Mouse (Mus musculus) thymus, adult 2 months (tissue): ENCODE data around the gene H3f3a. TPM values are rescaled to one million over a fixed set of nuclear protein-coding genes. Genes with fewer than 3 reads are reported as not detected.

ENCODE experiments used
- DNase-seq: peaks from one replicate; pipeline ENCODE4 v3.0.0; 2021
- H3K27ac ChIP-seq: fragments of 200-500 bp; 2 replicates; pipeline ENCODE4 v1.5.1; 2012; ENCODE audit warnings: low read length, control low read depth; ENCODE audit not compliant: control insufficient read depth, insufficient read depth
- H3K27me3 ChIP-seq: fragments of 200-500 bp; 2 replicates; pipeline ENCODE4 v1.6.1; 2012; ENCODE audit warnings: mild to moderate bottlenecking, low read length, moderate library complexity, mixed read lengths; ENCODE audit not compliant: control insufficient read depth, insufficient read depth
- H3K36me3 ChIP-seq: fragments of 200-500 bp; 2 replicates; pipeline ENCODE4 v1.6.1; 2012; ENCODE audit warnings: mild to moderate bottlenecking, low read length, moderate library complexity; ENCODE audit not compliant: control insufficient read depth, insufficient read depth
- H3K4me1 ChIP-seq: fragments of 200-500 bp; replicated peaks from 2 replicates; pipeline ENCODE4 v1.6.1; 2012; ENCODE audit warnings: low read length; ENCODE audit not compliant: control insufficient read depth, insufficient read depth
- H3K4me3 ChIP-seq: fragments of 200-500 bp; 2 replicates; pipeline ENCODE4 v1.5.1; 2012; ENCODE audit warnings: mild to moderate bottlenecking, low read length, control low read depth, moderate library complexity; ENCODE audit not compliant: control insufficient read depth, insufficient read depth
- CTCF ChIP-seq: fragments of 200-500 bp; IDR thresholded peaks from 2 replicates; pipeline ENCODE4 v1.5.1; 2012; ENCODE audit warnings: mild to moderate bottlenecking, control low read depth, low read length, moderate library complexity, borderline replicate concordance; ENCODE audit not compliant: control insufficient read depth, poor library complexity, insufficient read depth; ENCODE audit errors: extremely low read depth
- POLR2A ChIP-seq: fragments of 200-500 bp; IDR thresholded peaks from 2 replicates; pipeline ENCODE4 v1.6.1; 2012; ENCODE audit warnings: mild to moderate bottlenecking, low read length, control low read depth, moderate library complexity; ENCODE audit not compliant: control insufficient read depth, poor library complexity, insufficient read depth; ENCODE audit errors: extremely low read depth
- WGBS: fragments of 180-500 bp; shearing (Covaris S2); methylation state at CpG from one replicate; pipeline ENCODE4 v1.1.7; 2018; 5-methylcytosine and 5-hydroxymethylcytosine counted together
- polyA plus RNA-seq: library from polyadenylated mRNA; depleted of rRNA; stranded (reverse); fragments of >200 nt; gene quantifications from 2 replicates; pipeline ENCODE4 v1.2.3, GENCODE M21; 2012

H3f3a gene
- polyA plus RNA-seq, 1 experiment = 750 TPM

DNA sequence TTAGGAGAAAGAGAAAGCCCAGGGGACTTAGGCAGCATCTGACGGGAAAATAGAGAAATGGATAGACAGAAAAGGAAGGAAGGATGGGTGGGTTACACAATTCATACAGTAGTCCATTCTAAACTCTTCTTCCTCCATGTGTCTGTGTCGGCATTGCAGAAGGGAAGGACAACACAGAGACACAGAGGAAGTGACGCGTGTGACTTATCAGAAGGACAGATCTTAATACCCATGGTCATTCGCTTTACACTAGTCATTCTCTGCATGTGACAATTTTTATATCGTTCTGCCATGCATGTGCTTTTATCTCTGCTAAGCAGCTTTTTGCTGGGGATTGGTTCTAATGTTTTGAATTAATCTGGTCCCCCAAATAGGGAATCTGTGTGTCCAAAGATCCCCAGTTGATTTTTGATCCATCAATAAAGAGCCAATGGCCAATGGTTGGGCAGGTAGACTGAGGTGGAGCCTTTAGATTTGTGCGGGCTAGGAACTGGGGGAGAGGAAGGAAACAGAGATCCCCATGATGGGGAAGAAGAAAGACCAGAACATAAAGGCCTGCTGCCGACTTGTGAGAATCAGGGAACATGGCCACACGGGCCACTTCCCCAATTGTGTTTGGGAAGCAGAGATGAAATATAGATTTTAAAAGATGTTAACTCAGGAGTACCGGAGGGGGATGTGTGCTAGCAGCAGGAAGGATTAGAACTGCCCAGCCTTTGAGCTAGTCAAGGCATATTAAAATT lies 21.7 kb upstream of the H3f3a start:
- Histone ChIP-seq H3K4me3 (no peak overlapping the region), H3K4me1 (0 out of 2 replicates have a peak, but pooled peaks cover 5% of the 10 kb centered on the region), H3K27me3 (no peaks in the 10 kb centered on the region), H3K27ac (no peak overlapping the region), H3K36me3 (no peaks in the 10 kb centered on the region)
- WGBS = 42% methylated on average over 10 of the region's 10 CpGs
- DNase-seq = no peak
- no peak for TF ChIP-seq CTCF
- no peak for TF ChIP-seq POLR2A

DNA sequence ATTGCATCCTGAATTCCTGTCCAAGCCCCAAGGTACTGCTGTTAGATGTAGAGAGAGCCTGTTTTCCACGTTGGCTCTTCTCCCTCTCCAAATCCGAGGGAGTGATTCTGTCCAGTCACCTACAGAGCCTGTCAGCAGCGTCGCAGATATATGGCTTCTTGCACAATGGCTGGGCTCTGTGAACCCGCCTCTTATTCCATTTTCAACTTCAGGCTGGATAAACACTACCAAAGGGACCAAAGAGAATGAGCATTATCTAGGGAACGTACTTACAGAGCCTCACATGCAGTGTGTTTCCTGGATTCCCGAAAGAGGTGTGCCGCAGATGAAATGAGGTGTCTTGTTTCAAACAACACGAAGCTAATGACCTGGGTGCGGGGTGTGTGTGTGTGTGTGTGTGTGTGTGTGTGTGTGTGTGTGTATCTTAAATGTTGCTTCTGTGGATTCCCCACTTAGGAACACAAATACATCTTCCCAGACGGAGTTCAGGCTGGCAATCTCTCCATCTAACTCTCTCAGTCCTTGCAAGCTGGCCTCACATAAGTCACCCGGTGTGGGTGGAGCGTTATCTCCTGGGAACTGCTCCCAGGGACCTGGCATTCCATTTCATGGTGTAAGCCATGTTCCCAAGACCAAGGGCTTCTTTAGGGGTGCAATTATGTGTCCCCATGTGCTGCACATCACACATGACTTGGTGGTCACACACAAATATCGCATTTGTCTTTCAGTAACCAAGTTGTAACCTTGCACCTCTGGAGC lies 17.0 kb upstream of the H3f3a start:
- WGBS = 91% methylated on average over 14 of the region's 14 CpGs
- H3K4me3 ChIP-seq = no peak overlapping the region

DNA sequence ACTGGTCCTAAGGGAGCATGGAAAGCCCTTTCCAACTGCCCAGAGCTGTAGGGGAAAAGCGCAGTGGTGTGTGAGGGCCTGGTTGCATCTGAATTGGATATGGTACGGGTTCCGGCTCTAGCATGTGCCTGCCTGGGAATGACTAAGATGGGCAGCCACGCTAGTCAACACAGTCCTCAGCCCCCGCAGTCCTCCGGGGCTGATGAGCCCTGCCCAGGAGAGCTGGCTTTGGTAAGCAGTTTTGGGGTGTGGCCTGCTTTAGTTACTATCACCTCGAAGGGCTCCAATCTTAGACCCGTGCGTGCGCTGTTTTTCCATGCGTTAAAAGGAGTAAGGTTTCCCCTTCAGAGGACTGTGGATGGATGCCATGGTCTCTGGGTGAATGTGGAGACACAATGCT lies 16.4 kb upstream of the H3f3a start:
- 90% methylated on average over 11 of the region's 11 CpGs for whole genome bisulfite sequencing

More for the DNA sequence above, 17.0 kb upstream of the H3f3a start:
- H3K36me3 ChIP-seq = no peaks in the 10 kb centered on the region
- peaks cover 13% of the 10 kb centered on the region for H3K4me1 ChIP-seq
- H3K27me3 ChIP-seq = no peaks in the 10 kb centered on the region
- TF ChIP-seq CTCF = no peak
- no peak for TF ChIP-seq POLR2A
- no peak overlapping the region for H3K27ac ChIP-seq
- DNase-seq = no peak

DNA sequence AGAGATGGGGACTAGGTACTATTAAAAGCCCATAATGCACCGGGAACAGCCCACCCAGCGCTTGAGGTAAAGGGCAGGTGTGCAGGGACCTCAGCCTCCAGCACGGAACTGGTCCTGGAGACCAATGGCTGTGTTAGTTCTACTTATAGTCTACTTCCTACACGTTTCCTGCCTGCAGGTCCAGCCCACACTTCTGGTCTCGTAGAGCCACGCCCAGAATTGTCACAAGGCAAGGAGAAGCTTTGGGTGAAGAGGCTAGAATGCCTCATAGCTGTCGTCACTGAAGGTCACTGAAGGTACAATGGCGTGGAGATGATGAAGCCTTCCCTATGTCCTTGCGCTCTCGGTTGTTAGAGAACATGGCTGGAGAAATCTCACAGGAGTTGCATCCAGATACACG lies 16.0 kb upstream of the H3f3a start:
- no peaks in the 10 kb centered on the region for H3K27me3 ChIP-seq
- no peak for DNase-seq
- peaks cover 17% of the 10 kb centered on the region for H3K4me1 ChIP-seq
- WGBS = 34% methylated on average over 11 of the region's 11 CpGs
- TF ChIP-seq POLR2A (no peak), CTCF (no peak)
- no peak overlapping the region for H3K4me3 ChIP-seq
- H3K27ac ChIP-seq = no peak overlapping the region
- H3K36me3 ChIP-seq = no peaks in the 10 kb centered on the region

More for the DNA sequence above, 16.4 kb upstream of the H3f3a start:
- TF ChIP-seq POLR2A (no peak), CTCF (no peak)
- Histone ChIP-seq H3K4me3 (no peak overlapping the region), H3K27me3 (no peaks in the 10 kb centered on the region), H3K4me1 (peaks cover 13% of the 10 kb centered on the region), H3K27ac (no peak overlapping the region), H3K36me3 (no peaks in the 10 kb centered on the region)
- DNase-seq = no peak

DNA sequence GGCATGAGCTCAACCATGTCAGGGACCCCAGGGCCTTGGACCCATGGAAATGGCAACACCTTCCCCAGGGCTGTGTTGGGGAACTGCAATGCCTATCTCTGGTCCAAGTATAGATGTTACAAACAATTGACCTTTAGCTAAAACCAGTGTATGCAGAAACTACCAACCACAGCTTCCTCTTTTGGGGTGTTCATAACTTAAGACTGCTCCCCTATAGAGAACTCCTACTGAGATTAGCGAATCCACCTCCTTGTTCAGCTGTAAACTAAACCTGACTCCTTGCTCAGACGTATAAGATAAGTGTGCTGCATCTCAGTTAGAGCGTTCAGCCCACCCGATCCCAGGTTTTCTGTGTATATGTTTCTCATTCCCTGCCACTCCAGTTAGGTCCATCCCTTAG lies 12.9 kb upstream of the H3f3a start:
- Histone ChIP-seq H3K27me3 (no peaks in the 10 kb centered on the region), H3K4me3 (no peak overlapping the region), H3K27ac (no peak overlapping the region), H3K4me1 (peaks cover 23% of the 10 kb centered on the region), H3K36me3 (no peaks in the 10 kb centered on the region)
- no peak for DNase-seq
- TF ChIP-seq CTCF = no peak
- TF ChIP-seq POLR2A = no peak
- WGBS = 74% methylated on average over 4 of the region's 4 CpGs

DNA sequence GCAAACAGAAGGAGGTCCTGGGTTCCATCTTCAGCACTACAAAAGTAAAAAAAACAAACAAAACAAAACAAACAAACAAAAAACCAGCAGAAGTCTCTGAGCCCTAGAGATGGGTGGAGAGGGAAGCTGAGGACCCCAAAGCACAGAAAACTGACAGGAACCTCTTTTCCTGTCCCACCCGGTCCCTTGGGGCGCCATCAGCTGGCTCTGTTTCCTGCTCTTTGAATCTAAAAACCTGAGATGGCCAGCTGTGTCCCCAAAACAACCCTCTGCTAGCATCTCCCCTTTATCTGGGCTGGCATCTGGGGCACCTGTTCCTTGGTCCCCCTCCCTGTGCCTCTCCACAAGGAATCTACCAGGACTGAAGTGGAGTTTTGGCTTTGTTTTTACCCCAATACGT lies 11.0 kb upstream of the H3f3a start:
- no peaks in the 10 kb centered on the region for H3K27me3 ChIP-seq
- DNase-seq = peak; percentile 53
- H3K27ac ChIP-seq = peak overlapping the region; percentile 75; the same call in 1 of the 2 replicates
- peak overlapping the region; percentile 32 for H3K4me3 ChIP-seq
- no peak for TF ChIP-seq CTCF
- no peak for TF ChIP-seq POLR2A
- H3K36me3 ChIP-seq = no peaks in the 10 kb centered on the region
- WGBS = 8% methylated on average over 3 of the region's 3 CpGs
- H3K4me1 ChIP-seq = peaks cover 11% of the 10 kb centered on the region
